Mouse (Mus musculus): ENCODE measurements around the gene Zc3h18. TPM values are rescaled to one million over a fixed set of nuclear protein-coding genes. Genes with fewer than 3 reads are reported as not detected.

Zc3h18 gene
- total RNA-seq, 1 experiment = 90.4 TPM

DNA sequence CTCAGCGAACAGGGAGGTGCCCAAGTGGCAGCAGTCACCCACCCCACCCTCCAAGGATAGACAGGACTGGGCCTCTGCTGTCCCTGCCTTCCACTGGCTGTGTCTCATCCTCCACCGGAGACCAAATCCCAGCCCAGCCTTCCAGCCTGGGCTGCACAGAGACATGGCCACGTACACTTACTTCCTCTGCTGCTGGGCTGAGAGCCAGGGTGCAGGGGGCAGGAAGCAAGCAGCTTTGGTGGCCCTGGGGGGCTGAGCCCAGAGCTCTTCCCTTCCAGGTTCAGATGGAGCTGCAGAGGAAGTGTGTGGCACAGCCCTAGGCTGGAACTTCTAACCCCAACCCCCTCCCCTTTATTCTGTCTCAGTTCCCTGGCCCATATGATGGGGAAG, 45.3 kb upstream of the Zc3h18 start:
- Histone ChIP-seq H3K27ac (ENCODE audit: insufficient read depth, low read depth, low read length, poor library complexity, severe bottlenecking) (no peak overlapping the region), H3K36me3 (ENCODE audit: control insufficient read depth, insufficient read depth, low read length, poor library complexity, severe bottlenecking) (no peaks in the 10 kb centered on the region)

GRCm38 (mm10) chr8:122332753-122333506, 43.5 kb upstream of the Zc3h18 start:
- Histone ChIP-seq H3K36me3 (ENCODE audit: control insufficient read depth, insufficient read depth, low read length, poor library complexity, severe bottlenecking) (no peaks in the 10 kb centered on the region), H3K4me3 (ENCODE audit: insufficient read depth in 1 of 2, low read depth in 1 of 2, low read length in 2 of 2, poor library complexity in 1 of 2, severe bottlenecking in 1 of 2) (no peak overlapping the region), H3K9ac (ENCODE audit: insufficient read depth, low read depth, low read length, poor library complexity, severe bottlenecking) (no peak overlapping the region), H3K4me1 (ENCODE audit: control insufficient read depth in 2 of 2, insufficient read depth in 2 of 2, low read length in 2 of 2, poor library complexity in 1 of 2) (peaks cover 0 to 5% of the 10 kb centered on the region in 2 experiments; a peak in 1 of 4 replicates), H3K27ac (ENCODE audit: insufficient read depth, low read depth, low read length, poor library complexity, severe bottlenecking) (no peak overlapping the region), H3K9me3 (ENCODE audit: control insufficient read depth, insufficient read depth, low read depth, low read length) (no peaks in the 10 kb centered on the region)
- DNase-seq (ENCODE audit: low read depth, low spot score) = peak; percentile 69
- TF ChIP-seq ZNF384 (IDR thresholded peaks at IDR 0.05; ENCODE audit: low read depth, low read length) (no peak), HCFC1 (IDR thresholded peaks at IDR 0.05; ENCODE audit: borderline replicate concordance, insufficient read depth, low read length) (peak; percentile 35; the same call in 1 of the 2 replicates), ZC3H11A (IDR thresholded peaks at IDR 0.05; ENCODE audit: borderline replicate concordance, low read depth, low read length) (peak; percentile 85)
- in situ Hi-C loops (cut with MboI; ENCODE audit: low sequenced_read_pairs in 2 of 2, unreplicated experiment in 2 of 2) = loop anchor here in 1 of 2 experiments (10.0 kb wide), 1 partner anchor 58 kb away; no protein-coding TSS in a partner anchor

More for the DNA sequence above, 45.3 kb upstream of the Zc3h18 start:
- no peak for DNase-seq (ENCODE audit: low read depth, low spot score)
- TF ChIP-seq MAFK (IDR thresholded peaks at IDR 0.05; ENCODE audit: insufficient read depth, low read depth, low read length) (no peak), ZC3H11A (IDR thresholded peaks at IDR 0.05; ENCODE audit: borderline replicate concordance, low read depth, low read length) (no peak), HCFC1 (IDR thresholded peaks at IDR 0.05; ENCODE audit: borderline replicate concordance, insufficient read depth, low read length) (no peak), CHD2 (IDR thresholded peaks at IDR 0.05; ENCODE audit: low read depth, low read length) (no peak), ZNF384 (IDR thresholded peaks at IDR 0.05; ENCODE audit: low read depth, low read length) (no peak)
- no peak overlapping the region for H3K4me3 ChIP-seq (ENCODE audit: insufficient read depth in 1 of 2, low read depth in 1 of 2, low read length in 2 of 2, poor library complexity in 1 of 2, severe bottlenecking in 1 of 2)
- H3K4me1 ChIP-seq (ENCODE audit: control insufficient read depth in 2 of 2, insufficient read depth in 2 of 2, low read length in 2 of 2, poor library complexity in 1 of 2) = peaks cover 0 to 5% of the 10 kb centered on the region in 2 experiments; a peak in 1 of 4 replicates
- no peak overlapping the region for H3K9ac ChIP-seq (ENCODE audit: insufficient read depth, low read depth, low read length, poor library complexity, severe bottlenecking)
- in situ Hi-C loops (cut with MboI; ENCODE audit: low sequenced_read_pairs in 2 of 2, unreplicated experiment in 2 of 2) = loop anchor here in 1 of 2 experiments (10.0 kb wide), 1 partner anchor 56 kb away; no protein-coding TSS in a partner anchor
- no peaks in the 10 kb centered on the region for H3K9me3 ChIP-seq (ENCODE audit: control insufficient read depth, insufficient read depth, low read depth, low read length)

DNA sequence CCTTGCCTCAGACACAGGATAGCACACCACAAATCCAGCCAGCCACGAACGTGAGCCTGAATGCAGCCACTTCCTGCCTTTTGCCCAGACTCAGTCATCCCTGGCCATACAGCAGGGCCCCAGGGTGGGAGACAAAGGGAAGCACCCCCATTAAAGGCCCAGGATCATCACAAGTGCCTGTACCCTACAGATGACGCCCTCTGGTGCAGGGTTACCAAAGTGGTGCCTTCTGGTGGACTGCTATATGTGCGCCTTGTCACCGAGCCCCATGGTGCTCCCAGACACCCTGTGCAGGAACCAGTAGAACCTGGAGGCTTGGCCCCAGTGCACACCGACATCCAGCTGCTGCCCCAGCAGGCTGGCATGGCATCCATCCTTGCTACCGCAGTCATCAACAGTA, 42.9 kb upstream of the Zc3h18 start:
- TF ChIP-seq ZC3H11A (IDR thresholded peaks at IDR 0.05; ENCODE audit: borderline replicate concordance, low read depth, low read length) = no peak
- TF ChIP-seq ZNF384 (IDR thresholded peaks at IDR 0.05; ENCODE audit: low read depth, low read length) = no peak
- TF ChIP-seq CHD2 (IDR thresholded peaks at IDR 0.05; ENCODE audit: low read depth, low read length) = no peak
- TF ChIP-seq HCFC1 (IDR thresholded peaks at IDR 0.05; ENCODE audit: borderline replicate concordance, insufficient read depth, low read length) = peak; percentile 3; the same call in 1 of the 2 replicates
- no peaks in the 10 kb centered on the region for H3K36me3 ChIP-seq (ENCODE audit: control insufficient read depth, insufficient read depth, low read length, poor library complexity, severe bottlenecking)
- no peaks in the 10 kb centered on the region for H3K9me3 ChIP-seq (ENCODE audit: control insufficient read depth, insufficient read depth, low read depth, low read length)
- H3K4me3 ChIP-seq (ENCODE audit: insufficient read depth in 1 of 2, low read depth in 1 of 2, low read length in 2 of 2, poor library complexity in 1 of 2, severe bottlenecking in 1 of 2) = no peak overlapping the region
- in situ Hi-C loops (cut with MboI; ENCODE audit: low sequenced_read_pairs in 2 of 2, unreplicated experiment in 2 of 2) = loop anchor here in 1 of 2 experiments (10.0 kb wide), 1 partner anchor 59 kb away; no protein-coding TSS in a partner anchor
- no peak for DNase-seq (ENCODE audit: low read depth, low spot score)
- H3K9ac ChIP-seq (ENCODE audit: insufficient read depth, low read depth, low read length, poor library complexity, severe bottlenecking) = no peak overlapping the region
- H3K27ac ChIP-seq (ENCODE audit: insufficient read depth, low read depth, low read length, poor library complexity, severe bottlenecking) = no peak overlapping the region
- peaks cover 0 to 5% of the 10 kb centered on the region in 2 experiments; a peak in 1 of 4 replicates for H3K4me1 ChIP-seq (ENCODE audit: control insufficient read depth in 2 of 2, insufficient read depth in 2 of 2, low read length in 2 of 2, poor library complexity in 1 of 2)

GRCm38 (mm10) chr8:122334791-122335490, 41.5 kb upstream of the Zc3h18 start:
- no peak for DNase-seq (ENCODE audit: low read depth, low spot score)
- no peak for TF ChIP-seq HCFC1 (IDR thresholded peaks at IDR 0.05; ENCODE audit: borderline replicate concordance, insufficient read depth, low read length)
- no peak for TF ChIP-seq ZC3H11A (IDR thresholded peaks at IDR 0.05; ENCODE audit: borderline replicate concordance, low read depth, low read length)
- no peak for TF ChIP-seq ZNF384 (IDR thresholded peaks at IDR 0.05; ENCODE audit: low read depth, low read length)
- no peak for TF ChIP-seq CHD2 (IDR thresholded peaks at IDR 0.05; ENCODE audit: low read depth, low read length)
- TF ChIP-seq MAFK (IDR thresholded peaks at IDR 0.05; ENCODE audit: insufficient read depth, low read depth, low read length) = no peak
- no peak overlapping the region for H3K27ac ChIP-seq (ENCODE audit: insufficient read depth, low read depth, low read length, poor library complexity, severe bottlenecking)
- peaks cover 0 to under 1% of the 10 kb centered on the region in 2 experiments; a peak in 1 of 4 replicates for H3K4me1 ChIP-seq (ENCODE audit: control insufficient read depth in 2 of 2, insufficient read depth in 2 of 2, low read length in 2 of 2, poor library complexity in 1 of 2)
- no peak overlapping the region for H3K9ac ChIP-seq (ENCODE audit: insufficient read depth, low read depth, low read length, poor library complexity, severe bottlenecking)
- in situ Hi-C loops (cut with MboI; ENCODE audit: low sequenced_read_pairs in 2 of 2, unreplicated experiment in 2 of 2) = loop anchor here in 1 of 2 experiments (10.0 kb wide), 1 partner anchor 60 kb away; no protein-coding TSS in a partner anchor
- no peak overlapping the region for H3K4me3 ChIP-seq (ENCODE audit: insufficient read depth in 1 of 2, low read depth in 1 of 2, low read length in 2 of 2, poor library complexity in 1 of 2, severe bottlenecking in 1 of 2)
- H3K36me3 ChIP-seq (ENCODE audit: control insufficient read depth, insufficient read depth, low read length, poor library complexity, severe bottlenecking) = no peaks in the 10 kb centered on the region
- no peaks in the 10 kb centered on the region for H3K9me3 ChIP-seq (ENCODE audit: control insufficient read depth, insufficient read depth, low read depth, low read length)

Measured in ES-E14 (cell line).